Mouse (Mus musculus): Measurements from ENCODE around the gene Bid. TPM values are rescaled to one million over a fixed set of nuclear protein-coding genes. Genes with fewer than 3 reads are reported as not detected.

Gene Bid
- total and polyA plus RNA-seq, 3 experiments: 28.2 to 50.2 TPM; not detected in 1

DNA sequence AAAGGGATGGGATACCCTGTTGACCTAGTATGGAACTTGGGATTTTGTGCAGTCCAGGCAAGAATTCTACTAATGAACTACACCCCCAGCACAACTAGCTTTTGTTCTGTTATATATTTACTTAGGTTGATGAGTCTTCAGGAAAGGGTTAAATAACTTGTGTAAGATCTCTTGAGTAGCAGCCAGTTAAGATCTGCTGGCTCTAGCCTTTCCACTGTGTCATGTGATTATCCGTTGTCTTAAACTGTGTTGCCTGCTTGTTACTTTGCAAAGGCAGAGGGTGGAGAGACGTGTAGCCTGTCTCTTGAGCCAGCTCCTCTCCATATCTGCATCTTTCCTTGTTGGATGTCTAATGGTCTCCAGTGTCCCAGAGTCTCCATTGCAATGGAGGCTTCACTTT, 45.4 kb downstream of the Bid start:
- Histone ChIP-seq H3K27me3 (ENCODE audit: control insufficient read depth in 1 of 2, insufficient read depth in 2 of 2, low read length in 2 of 2) (no peaks in the 10 kb centered on the region), H3K9me3 (replicated peaks; ENCODE audit: insufficient read depth, low read length) (no peaks in the 10 kb centered on the region), H3K79me2 (ENCODE audit: control insufficient read depth, insufficient read depth, low read length, poor library complexity) (no peaks in the 10 kb centered on the region; the same call in 1 of the 2 replicates), H3K27ac (ENCODE audit: control insufficient read depth, low read depth, low read length) (no peak overlapping the region), H3K4me3 (ENCODE audit: control insufficient read depth in 1 of 2, insufficient read depth in 1 of 2, low read depth in 2 of 2, low read length in 2 of 2) (no peak overlapping the region), H3K36me3 (ENCODE audit: control insufficient read depth in 1 of 2, insufficient read depth in 2 of 2, low read length in 2 of 2) (peaks cover 13 to 37% of the 10 kb centered on the region in 2 experiments), H3K4me1 (ENCODE audit: control insufficient read depth in 1 of 2, insufficient read depth in 2 of 2, low read length in 2 of 2) (peaks cover 10 to 13% of the 10 kb centered on the region in 2 experiments), H3K9ac (ENCODE audit: control insufficient read depth, low read depth, low read length, poor library complexity, severe bottlenecking) (no peak overlapping the region)
- no peak for DNase-seq (ENCODE audit: low read depth, low spot score)
- no peak for TF ChIP-seq ETS1 (IDR thresholded peaks at IDR 0.05; ENCODE audit: low read depth, low read length)
- TF ChIP-seq ZC3H11A (IDR thresholded peaks at IDR 0.05; ENCODE audit: low read depth, low read length): no peak
- no peak for TF ChIP-seq RCOR1 (IDR thresholded peaks at IDR 0.05; ENCODE audit: low read depth, low read length)
- TF ChIP-seq USF1 (IDR thresholded peaks at IDR 0.05; ENCODE audit: low read depth, low read length): peak; percentile 21; the same call in 1 of the 2 replicates

DNA sequence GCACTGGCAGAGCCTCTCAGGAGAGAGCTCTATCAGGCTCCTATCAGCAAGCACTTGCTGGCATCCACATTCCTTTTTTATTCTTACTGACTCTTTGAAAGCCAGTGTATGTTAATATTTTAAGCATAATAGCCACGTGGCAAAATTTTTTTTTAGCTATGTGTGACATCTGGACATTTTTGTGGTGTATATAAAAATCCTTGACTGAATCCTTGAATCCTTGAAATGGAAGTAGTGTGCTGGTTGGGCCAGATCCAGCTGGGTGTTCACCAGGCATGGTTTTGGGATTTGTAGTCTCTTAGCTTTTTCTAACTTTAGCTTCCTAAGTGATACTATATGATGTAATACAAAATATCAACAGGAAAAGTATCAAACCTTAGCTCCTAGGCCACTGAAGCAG, 47.8 kb downstream of the Bid start:
- peaks cover 12 to 36% of the 10 kb centered on the region in 2 experiments for H3K36me3 ChIP-seq (ENCODE audit: control insufficient read depth in 1 of 2, insufficient read depth in 2 of 2, low read length in 2 of 2)
- peaks cover 8 to 10% of the 10 kb centered on the region in 2 experiments for H3K4me1 ChIP-seq (ENCODE audit: control insufficient read depth in 1 of 2, insufficient read depth in 2 of 2, low read length in 2 of 2)
- no peak for TF ChIP-seq MEF2A (IDR thresholded peaks at IDR 0.05; ENCODE audit: extremely low read depth, insufficient replicate concordance, low read depth, low read length, poor library complexity, severe bottlenecking)
- TF ChIP-seq ZC3H11A (IDR thresholded peaks at IDR 0.05; ENCODE audit: low read depth, low read length): no peak
- no peak for TF ChIP-seq MAFK (IDR thresholded peaks at IDR 0.05; ENCODE audit: borderline replicate concordance, low read depth, low read length)
- TF ChIP-seq POLR2AphosphoS5 (IDR thresholded peaks at IDR 0.05; ENCODE audit: borderline replicate concordance, low read depth, low read length): no peak
- TF ChIP-seq MYC (IDR thresholded peaks at IDR 0.05; ENCODE audit: low read depth, low read length): no peak

DNA sequence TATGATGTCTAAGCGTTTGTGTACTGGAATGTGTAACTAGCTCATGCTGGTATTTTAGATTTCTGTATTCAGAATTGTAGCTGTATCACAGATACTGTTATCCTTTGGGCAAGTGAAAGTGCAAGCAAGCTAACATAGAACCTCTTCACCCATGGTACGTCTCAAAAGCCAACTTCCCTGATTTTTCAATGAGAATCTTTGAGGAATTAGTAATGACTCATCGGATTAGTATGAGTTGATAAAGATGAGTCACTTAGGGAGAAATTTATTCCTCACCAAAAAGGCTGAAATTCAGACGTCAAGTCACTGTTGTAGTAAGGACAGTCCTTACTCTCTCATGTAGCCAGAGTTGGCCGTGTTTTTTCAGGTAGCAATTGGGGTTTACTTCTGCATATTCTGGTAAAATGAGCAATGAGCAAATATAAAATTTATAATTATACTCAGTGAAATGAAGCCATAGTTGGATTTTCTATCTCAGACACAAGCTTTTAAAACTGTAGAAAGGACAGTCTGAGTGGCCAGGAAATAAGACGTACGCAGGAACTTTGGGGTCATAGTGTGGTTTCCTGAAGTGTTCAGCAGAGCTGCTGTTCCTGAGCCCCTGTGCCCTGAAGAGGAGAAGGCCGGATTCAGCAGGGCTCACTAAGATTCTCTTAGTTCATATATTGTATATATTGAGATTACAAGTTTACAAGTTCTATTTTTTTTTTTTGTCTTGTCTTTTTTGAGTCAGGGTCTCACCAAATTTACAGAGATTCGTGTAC, 50.4 kb downstream of the Bid start:
- TF ChIP-seq USF2 (IDR thresholded peaks at IDR 0.05; ENCODE audit: borderline replicate concordance in 1 of 2, insufficient read depth in 1 of 2, low read depth in 1 of 2, low read length in 2 of 2): no peak
- TF ChIP-seq ELF1 (IDR thresholded peaks at IDR 0.05; ENCODE audit: low read depth, low read length): no peak
- no peaks in the 10 kb centered on the region; the same call in 1 of the 2 replicates for H3K79me2 ChIP-seq (ENCODE audit: control insufficient read depth, insufficient read depth, low read length, poor library complexity)
- H3K4me3 ChIP-seq (ENCODE audit: control insufficient read depth in 1 of 2, insufficient read depth in 1 of 2, low read depth in 2 of 2, low read length in 2 of 2): no peak overlapping the region
- no peaks in the 10 kb centered on the region for H3K9me3 ChIP-seq (replicated peaks; ENCODE audit: insufficient read depth, low read length)
- no peak for DNase-seq (ENCODE audit: low read depth, low spot score)
- no peaks in the 10 kb centered on the region for H3K27me3 ChIP-seq (ENCODE audit: control insufficient read depth in 1 of 2, insufficient read depth in 2 of 2, low read length in 2 of 2)
- no peak overlapping the region for H3K9ac ChIP-seq (ENCODE audit: control insufficient read depth, low read depth, low read length, poor library complexity, severe bottlenecking)
- peaks cover 0 to 6% of the 10 kb centered on the region in 2 experiments; a peak in 2 of 4 replicates for H3K4me1 ChIP-seq (ENCODE audit: control insufficient read depth in 1 of 2, insufficient read depth in 2 of 2, low read length in 2 of 2)
- H3K36me3 ChIP-seq (ENCODE audit: control insufficient read depth in 1 of 2, insufficient read depth in 2 of 2, low read length in 2 of 2): peaks cover 2 to 44% of the 10 kb centered on the region in 2 experiments
- H3K27ac ChIP-seq (ENCODE audit: control insufficient read depth, low read depth, low read length): no peak overlapping the region

More for the DNA sequence above, 47.8 kb downstream of the Bid start:
- H3K9ac ChIP-seq (ENCODE audit: control insufficient read depth, low read depth, low read length, poor library complexity, severe bottlenecking): no peak overlapping the region
- no peak overlapping the region for H3K27ac ChIP-seq (ENCODE audit: control insufficient read depth, low read depth, low read length)
- no peaks in the 10 kb centered on the region; the same call in 1 of the 2 replicates for H3K79me2 ChIP-seq (ENCODE audit: control insufficient read depth, insufficient read depth, low read length, poor library complexity)
- H3K27me3 ChIP-seq (ENCODE audit: control insufficient read depth in 1 of 2, insufficient read depth in 2 of 2, low read length in 2 of 2): no peaks in the 10 kb centered on the region
- no peak overlapping the region for H3K4me3 ChIP-seq (ENCODE audit: control insufficient read depth in 1 of 2, insufficient read depth in 1 of 2, low read depth in 2 of 2, low read length in 2 of 2)
- H3K9me3 ChIP-seq (replicated peaks; ENCODE audit: insufficient read depth, low read length): no peaks in the 10 kb centered on the region
- no peak for DNase-seq (ENCODE audit: low read depth, low spot score)

All from MEL (cell line).